ENCODE assay signal across 8 mouse cellular contexts in genomic region chr4:117834457-117834844, GRCm38 (mm10). TPM values are rescaled to one million over a fixed set of nuclear protein-coding genes. Genes with fewer than 3 reads are reported as not detected.
A peak's percentile ranks its signal among the peaks of the same experiment; 100 is the strongest.
DNase-seq lines count a peak whose midpoint lies in the region; ATAC-seq lines count a peak whose summit lies in the region.

TSS of gene Slc6a9 (plus strand) at chr4:117834506.

- no peaks in the 10 kb centered on the region for H3K27me3 ChIP-seq in lung, embryonic 16.5 days (ENCODE audit: control insufficient read depth, insufficient read depth, low read depth, low read length)
- H3K27me3 ChIP-seq in intestine, embryonic 16.5 days (replicated peaks; ENCODE audit: control insufficient read depth, insufficient read depth, low read length): no peaks in the 10 kb centered on the region
- peaks cover 22% of the 10 kb centered on the region for H3K27me3 ChIP-seq in midbrain, embryonic 13.5 days

- DNase-seq in adrenal gland, adult 8-10 months: no peak
- no peak for DNase-seq in adrenal gland, postnatal 10 days
- no peak for DNase-seq in lung, postnatal 36 days
- no peak for DNase-seq in urinary bladder, adult 18-20 months (ENCODE audit: low spot score in 2 of 2)
- no peak for DNase-seq in embryo, embryonic 9.5 days (ENCODE audit: extremely low spot score)

- H3K9ac ChIP-seq in lung, embryonic 16.5 days (ENCODE audit: low read length): peak within 1 kb of the TSS; percentile 76
- peak within 1 kb of the TSS; percentile 82 for H3K9ac ChIP-seq in intestine, embryonic 16.5 days (ENCODE audit: low read depth, low read length)
- peak within 1 kb of the TSS; percentile 85 for H3K9ac ChIP-seq in midbrain, embryonic 13.5 days (replicated peaks)

- peak within 1 kb of the TSS; percentile 93 for H3K4me2 ChIP-seq in lung, embryonic 16.5 days (ENCODE audit: low read depth, low read length)
- H3K4me2 ChIP-seq in intestine, embryonic 16.5 days (ENCODE audit: low read depth, low read length): peak within 1 kb of the TSS; percentile 86
- peak within 1 kb of the TSS; percentile 96 for H3K4me2 ChIP-seq in midbrain, embryonic 13.5 days (replicated peaks)

- peaks cover 19% of the 10 kb centered on the region for H3K4me1 ChIP-seq in lung, embryonic 16.5 days (replicated peaks; ENCODE audit: control insufficient read depth, insufficient read depth, low read length)
- H3K4me1 ChIP-seq in intestine, embryonic 16.5 days (ENCODE audit: control insufficient read depth, insufficient read depth, low read length): peaks cover 33% of the 10 kb centered on the region
- H3K4me1 ChIP-seq in midbrain, embryonic 13.5 days (replicated peaks): peaks cover 20% of the 10 kb centered on the region

- peak within 1 kb of the TSS; percentile 81 for H3K27ac ChIP-seq in lung, embryonic 16.5 days (ENCODE audit: low read length)
- H3K27ac ChIP-seq in intestine, embryonic 16.5 days (ENCODE audit: low read length): peak within 1 kb of the TSS; percentile 90
- H3K27ac ChIP-seq in midbrain, embryonic 13.5 days: peak within 1 kb of the TSS; percentile 84

- H3K9me3 ChIP-seq in lung, embryonic 16.5 days (ENCODE audit: control insufficient read depth, low read length): no peaks in the 10 kb centered on the region
- no peaks in the 10 kb centered on the region for H3K9me3 ChIP-seq in intestine, embryonic 16.5 days (ENCODE audit: control insufficient read depth, low read length)
- H3K9me3 ChIP-seq in midbrain, embryonic 13.5 days: no peaks in the 10 kb centered on the region

- WGBS in lung, embryonic 16.5 days: 29% methylated on average over 3 of the region's 3 CpGs
- 38% methylated on average over 3 of the region's 3 CpGs for WGBS in intestine, embryonic 16.5 days
- 26% methylated on average over 3 of the region's 3 CpGs for WGBS in midbrain, embryonic 13.5 days

- H3K36me3 ChIP-seq in lung, embryonic 16.5 days (ENCODE audit: control insufficient read depth, insufficient read depth, low read length): no peaks in the 10 kb centered on the region
- no peaks in the 10 kb centered on the region for H3K36me3 ChIP-seq in intestine, embryonic 16.5 days (ENCODE audit: control insufficient read depth, insufficient read depth, low read length)
- no peaks in the 10 kb centered on the region for H3K36me3 ChIP-seq in midbrain, embryonic 13.5 days

- peak within 1 kb of the TSS; percentile 70 for H3K4me3 ChIP-seq in lung, embryonic 16.5 days (ENCODE audit: low read length)
- H3K4me3 ChIP-seq in intestine, embryonic 16.5 days (ENCODE audit: low read length): peak within 1 kb of the TSS; percentile 73
- H3K4me3 ChIP-seq in midbrain, embryonic 13.5 days (replicated peaks): peak within 1 kb of the TSS; percentile 79

- no peak for ATAC-seq in lung, embryonic 16.5 days (ENCODE audit: low read depth)
- no peak for ATAC-seq in intestine, embryonic 16.5 days
- no peak for ATAC-seq in midbrain, embryonic 13.5 days

RNA-seq across cellular contexts. Expression of gene Slc6a9, which starts in this region (rescaled TPM):
- total RNA-seq in adrenal gland, adult 8-10 months (2022): 10 to 100 TPM; 15.7 to 23.6 (median 19.2) TPM
- 1 to 10 TPM; 8.6 to 9.2 TPM for total RNA-seq in adrenal gland, postnatal 10 days (2021)
- polyA plus RNA-seq in lung, embryonic 16.5 days (2015; fragmentation: Nextera tagmentation; extraction: Ambion mirVana): 9.1 and 9.2 TPM in 2 replicates
- polyA plus RNA-seq in intestine, embryonic 16.5 days (2015; fragmentation: Nextera tagmentation; extraction: Ambion mirVana): 10.1 and 10.8 TPM in 2 replicates
- 14.9 and 16.1 TPM in 2 replicates for polyA plus RNA-seq in midbrain, embryonic 13.5 days (2015; fragmentation: Nextera tagmentation; extraction: Ambion mirVana)
